Mouse (Mus musculus): ENCODE data around the gene Zfp945. TPM values are rescaled to one million over a fixed set of nuclear protein-coding genes. Genes with fewer than 3 reads are reported as not detected.

Zfp945 gene
- polyA plus RNA-seq, 1 experiment from 2014 or later = 20.1 TPM

Other genes starting within 250 kb of the Zfp945 start
- not detected in 2 replicates for gene Vmn2r113, start 75.8 kb upstream of the Zfp945 start, polyA plus RNA-seq (2016; fragmentation: Nextera tagmentation; extraction: Ambion mirVana)
- not detected in 2 replicates for gene Vmn2r-ps130, start 194.0 kb upstream of the Zfp945 start, polyA plus RNA-seq (2016; fragmentation: Nextera tagmentation; extraction: Ambion mirVana)

Measured in forebrain, embryonic 10.5 days (tissue).